Mouse (Mus musculus): ENCODE data around the gene Slc25a38. TPM values are rescaled to one million over a fixed set of nuclear protein-coding genes. Genes with fewer than 3 reads are reported as not detected.

Slc25a38 gene
- total RNA-seq (2021): 10 to 100 TPM; 23.2 to 32.4 TPM

DNA sequence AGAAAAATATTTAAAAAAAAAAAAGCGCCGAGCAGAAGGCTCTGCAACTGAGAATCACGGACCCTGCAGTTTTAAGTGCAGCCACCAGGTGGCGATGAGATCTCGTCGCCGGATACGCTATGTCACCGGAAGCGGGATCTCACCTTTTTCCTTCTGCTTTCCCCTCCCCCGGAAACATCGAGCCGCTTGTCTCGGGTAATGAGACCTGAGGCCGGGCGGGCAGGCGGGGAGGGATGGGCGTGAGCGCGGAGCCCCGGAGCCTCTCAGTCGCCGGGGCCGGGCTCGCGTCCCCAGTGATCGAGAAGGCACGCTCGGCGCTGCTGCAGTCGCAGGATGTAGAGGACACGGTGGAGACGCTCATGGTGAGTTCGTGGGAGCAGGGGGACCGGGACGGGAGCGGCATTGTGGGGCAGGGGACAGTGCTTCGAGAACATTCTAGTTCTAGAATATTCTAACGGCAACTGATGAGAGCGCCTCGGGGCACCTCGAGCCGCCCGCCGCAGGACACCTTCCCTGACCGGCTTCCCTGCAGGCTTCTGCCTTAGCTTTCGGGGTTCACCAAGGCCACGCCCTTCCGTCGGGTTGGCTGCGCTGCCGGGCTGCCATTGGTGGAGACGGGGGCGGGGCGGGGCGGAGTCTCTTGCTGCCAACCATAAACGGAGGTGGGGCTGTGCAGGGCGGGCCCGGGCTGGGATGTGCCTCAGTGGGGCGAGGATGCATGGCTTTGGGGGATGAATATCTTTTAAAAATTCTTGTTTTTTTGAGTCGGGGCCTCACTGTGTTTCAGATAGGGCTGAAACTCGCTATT, at the start of gene Slc25a38:
Slc25a38 (plus strand) TSS at position 164 of the 808 bp plus-strand sequence.
- DNase-seq (ENCODE audit: extremely low spot score in 1 of 2, low spot score in 1 of 2): peak; percentile 91

DNA sequence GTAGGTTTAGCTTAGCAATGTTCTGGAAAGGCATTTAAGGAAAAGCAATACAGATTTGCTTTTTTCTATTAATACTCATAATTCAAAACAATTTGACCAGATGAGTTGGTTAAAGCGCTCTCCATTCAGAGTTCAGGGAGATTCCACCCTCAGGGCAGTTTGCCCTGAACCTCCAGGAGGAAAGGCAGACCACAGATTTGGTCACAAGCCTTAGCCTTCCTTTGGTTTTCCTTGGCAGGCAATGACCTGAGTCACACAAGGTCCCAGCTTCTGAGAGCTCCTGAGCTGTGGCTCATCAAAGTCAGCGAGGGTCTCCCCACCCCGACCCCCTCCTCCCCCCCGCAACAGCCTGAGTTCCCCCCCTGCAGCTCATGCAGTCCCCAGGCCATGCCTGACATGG, 45.9 kb upstream of the Slc25a38 start:
- no peak for DNase-seq (ENCODE audit: extremely low spot score in 1 of 2, low spot score in 1 of 2)

DNA sequence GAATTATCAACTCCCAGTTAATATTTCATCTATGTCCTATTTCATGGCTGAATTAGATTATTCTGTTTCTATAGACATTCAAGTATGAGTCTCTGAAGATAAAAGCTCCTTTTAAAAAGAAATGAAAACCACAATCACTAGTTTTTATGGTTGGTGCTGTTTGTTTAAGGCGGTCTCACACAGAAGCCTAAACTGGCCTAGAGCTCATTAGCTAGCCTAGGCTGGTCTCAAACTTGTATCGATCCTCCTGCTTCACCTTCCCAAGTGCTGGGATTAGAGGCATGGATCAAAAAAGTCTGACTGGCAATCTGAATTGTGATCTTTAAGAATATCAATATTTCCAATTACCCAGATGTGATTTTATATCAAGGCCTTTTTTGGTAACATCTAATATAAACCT, 42.6 kb upstream of the Slc25a38 start:
- no peak for DNase-seq (ENCODE audit: extremely low spot score in 1 of 2, low spot score in 1 of 2)

DNA sequence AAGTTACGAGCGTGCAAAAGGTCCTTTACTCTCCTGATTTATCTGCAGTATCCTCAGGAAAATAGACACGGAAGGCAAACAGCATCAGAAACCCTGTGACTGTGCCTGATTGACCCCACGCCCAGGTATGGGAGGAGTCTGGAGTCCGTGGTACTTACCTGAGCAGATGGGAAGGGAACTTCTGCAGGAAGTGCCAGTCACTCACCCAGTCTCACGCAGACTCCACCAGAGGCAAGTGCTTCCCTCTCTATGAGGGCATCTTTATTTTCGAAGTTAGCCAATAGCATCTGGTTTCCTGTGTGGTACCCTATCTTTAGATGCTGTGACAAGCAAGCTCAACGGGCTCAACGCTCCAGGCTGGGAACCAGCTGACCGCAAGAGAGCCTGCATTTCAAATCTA, 42.1 kb upstream of the Slc25a38 start:
- DNase-seq (ENCODE audit: extremely low spot score in 1 of 2, low spot score in 1 of 2): no peak

DNA sequence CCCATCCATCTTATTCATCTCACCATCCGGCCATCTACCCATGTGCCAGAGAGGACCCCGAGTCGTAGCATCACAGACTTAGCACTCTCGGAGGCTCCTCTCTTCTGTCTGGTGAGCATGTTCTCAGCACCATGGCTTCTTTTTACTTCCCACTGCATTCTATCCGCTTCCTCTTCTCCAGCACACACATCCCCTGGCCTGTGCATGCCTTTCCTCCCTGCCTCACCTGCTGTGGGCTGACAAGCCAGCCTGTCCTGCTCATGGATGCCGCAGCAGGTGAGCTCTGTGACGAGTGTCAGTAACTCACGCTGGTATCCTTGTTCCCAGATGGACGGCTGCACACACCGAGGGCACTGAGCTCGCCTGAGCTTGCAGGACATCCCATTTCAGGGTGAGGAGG, 40.4 kb upstream of the Slc25a38 start, which contains the start of gene Cx3cr1:
Cx3cr1 (minus strand) TSS at position 101 of the 400 bp plus-strand sequence.
- DNase-seq (ENCODE audit: extremely low spot score in 1 of 2, low spot score in 1 of 2): no peak

DNA sequence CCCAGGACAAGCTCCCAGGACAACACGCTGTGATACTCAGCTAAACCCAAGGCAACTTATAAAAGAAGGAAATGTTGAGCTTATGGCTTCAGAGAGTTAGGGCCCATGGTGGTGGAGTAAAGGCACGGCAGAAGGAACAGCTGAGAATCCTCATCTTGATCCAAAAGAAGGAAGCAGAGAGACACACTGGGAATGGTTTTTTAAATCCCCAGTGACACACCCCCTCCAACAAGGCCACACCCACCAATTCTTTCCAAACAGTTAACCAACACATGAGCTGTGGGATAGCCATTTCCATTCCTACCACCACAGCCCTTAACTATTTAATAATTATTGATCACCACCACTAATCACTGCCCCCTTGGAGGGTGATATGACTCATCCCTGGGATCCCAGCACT, 38.9 kb upstream of the Slc25a38 start:
- DNase-seq (ENCODE audit: extremely low spot score in 1 of 2, low spot score in 1 of 2): no peak

DNA sequence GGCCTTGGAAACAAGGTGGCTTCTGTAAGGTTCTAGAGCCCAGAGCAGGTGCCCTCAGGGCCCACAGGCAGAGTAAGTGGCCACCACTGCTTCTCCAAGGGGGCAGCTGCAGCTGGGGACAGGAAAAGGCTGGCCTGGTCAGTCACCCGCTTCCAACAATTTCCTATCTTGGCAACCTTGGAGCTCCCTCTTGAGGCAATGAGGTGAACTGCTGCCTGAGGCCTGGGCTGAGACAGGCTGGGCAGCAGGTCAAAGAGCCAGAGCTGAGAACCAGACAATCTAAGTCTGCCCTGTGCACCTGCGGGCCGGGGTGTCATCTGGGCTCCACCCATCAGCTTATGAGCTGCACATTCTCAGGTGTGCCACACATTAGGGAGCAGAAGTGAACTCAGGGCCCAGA, 37.0 kb upstream of the Slc25a38 start:
- DNase-seq (ENCODE audit: extremely low spot score in 1 of 2, low spot score in 1 of 2): peak; percentile 68 to 82

DNA sequence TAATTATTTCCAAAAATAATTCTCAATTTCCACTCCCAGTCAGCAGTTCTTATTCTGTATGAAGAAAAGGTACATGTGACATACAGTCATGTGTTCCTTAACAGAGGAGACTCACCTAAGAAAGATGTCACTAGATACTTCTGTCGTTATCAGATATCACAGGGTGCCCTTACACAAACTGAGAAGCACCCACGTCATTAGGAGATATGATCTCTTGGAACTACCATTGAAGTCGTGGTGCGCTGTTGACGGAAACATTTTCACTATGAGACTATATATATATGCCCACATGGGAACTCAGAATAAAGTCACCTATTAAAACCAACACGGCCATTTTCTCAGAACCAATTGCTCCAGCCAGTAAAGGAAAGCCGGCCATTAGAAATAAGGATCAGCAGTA, 35.7 kb upstream of the Slc25a38 start:
- no peak for DNase-seq (ENCODE audit: extremely low spot score in 1 of 2, low spot score in 1 of 2)

DNA sequence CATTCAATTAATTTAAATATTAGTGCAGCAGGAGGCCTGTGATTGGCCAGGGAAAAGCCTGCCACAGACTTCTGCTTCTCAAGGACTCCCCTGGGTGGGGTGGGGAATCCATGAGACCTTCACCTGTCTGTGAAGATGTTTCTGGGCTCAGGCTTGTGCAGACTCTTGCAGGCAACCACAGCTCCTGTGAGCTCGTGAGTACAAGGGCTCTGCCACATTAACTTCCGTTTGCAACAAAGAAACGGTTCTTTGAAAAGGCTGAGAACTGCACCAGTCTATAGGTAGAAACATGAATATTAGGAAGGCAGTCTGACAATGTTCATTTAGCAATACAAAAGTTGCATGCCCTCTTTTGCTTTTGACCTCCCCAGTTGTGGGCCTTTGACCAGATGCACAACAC, 31.9 kb upstream of the Slc25a38 start:
- no peak for DNase-seq (ENCODE audit: extremely low spot score in 1 of 2, low spot score in 1 of 2)

DNA sequence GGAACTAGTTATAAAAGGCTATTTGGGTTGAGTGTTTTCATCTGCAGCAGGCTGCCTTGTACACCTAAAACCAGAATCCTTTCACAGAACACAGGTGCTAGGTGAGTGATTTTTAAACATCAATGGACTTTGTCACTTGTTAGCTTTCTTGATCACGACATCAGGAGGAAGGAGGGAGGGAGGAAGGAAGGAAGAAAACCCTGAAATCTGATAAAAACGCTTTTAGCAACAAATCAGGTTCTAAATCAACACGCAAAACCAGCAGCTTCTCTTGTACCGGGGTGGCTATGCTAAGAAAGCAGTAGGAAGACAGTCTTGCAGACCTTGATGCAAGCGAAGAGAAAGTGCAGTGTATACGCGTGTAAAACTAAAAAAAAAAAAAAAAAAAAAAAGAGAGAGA, 30.3 kb upstream of the Slc25a38 start:
- DNase-seq (ENCODE audit: extremely low spot score in 1 of 2, low spot score in 1 of 2): no peak

DNA sequence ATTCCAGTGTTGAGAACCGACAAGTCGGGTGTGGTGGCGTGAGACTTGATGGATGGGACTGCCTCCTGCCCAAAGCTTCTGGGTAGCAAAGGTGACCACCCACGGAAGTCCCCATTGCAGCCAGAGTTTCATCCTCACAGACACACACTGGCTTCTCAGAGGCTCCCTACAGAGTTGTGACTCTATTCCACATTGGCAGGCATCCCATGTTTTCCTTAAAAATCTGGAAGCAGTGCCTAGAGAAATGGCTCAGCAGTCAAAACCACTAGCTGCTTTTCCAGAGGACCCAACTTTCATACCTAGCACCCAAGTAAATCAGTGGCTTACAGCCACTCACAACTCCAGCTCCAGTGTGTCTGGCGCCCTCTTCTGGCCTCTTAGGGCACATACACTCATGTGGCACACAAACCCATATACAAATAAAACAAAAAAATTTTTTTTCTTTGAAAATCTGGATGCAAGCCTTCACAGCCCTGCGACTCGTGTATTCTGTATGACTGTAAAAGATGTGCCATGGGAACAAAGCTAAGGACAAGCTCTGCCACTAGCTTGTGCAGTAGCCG, 29.5 kb upstream of the Slc25a38 start:
- DNase-seq (ENCODE audit: extremely low spot score in 1 of 2, low spot score in 1 of 2): no peak

DNA sequence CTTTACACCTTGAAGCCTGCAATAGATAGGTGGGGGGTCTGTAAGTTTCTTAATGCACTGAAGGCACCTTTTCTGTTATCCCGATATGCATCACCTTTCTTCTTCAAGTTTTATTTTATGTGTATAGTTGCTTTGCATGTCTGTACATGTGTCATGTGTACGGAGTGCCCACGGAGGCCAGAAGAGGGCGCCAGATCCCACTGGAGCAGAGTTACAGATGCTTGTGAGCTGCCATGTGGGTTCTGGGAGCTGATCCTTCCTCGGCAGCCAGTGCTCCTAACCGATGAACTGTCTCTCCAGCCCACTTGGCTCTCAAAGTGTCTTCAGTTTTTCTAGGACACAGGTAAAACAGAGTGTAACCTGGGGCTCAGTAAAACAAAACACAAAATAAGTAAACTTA, 28.9 kb upstream of the Slc25a38 start:
- DNase-seq (ENCODE audit: extremely low spot score in 1 of 2, low spot score in 1 of 2): no peak

DNA sequence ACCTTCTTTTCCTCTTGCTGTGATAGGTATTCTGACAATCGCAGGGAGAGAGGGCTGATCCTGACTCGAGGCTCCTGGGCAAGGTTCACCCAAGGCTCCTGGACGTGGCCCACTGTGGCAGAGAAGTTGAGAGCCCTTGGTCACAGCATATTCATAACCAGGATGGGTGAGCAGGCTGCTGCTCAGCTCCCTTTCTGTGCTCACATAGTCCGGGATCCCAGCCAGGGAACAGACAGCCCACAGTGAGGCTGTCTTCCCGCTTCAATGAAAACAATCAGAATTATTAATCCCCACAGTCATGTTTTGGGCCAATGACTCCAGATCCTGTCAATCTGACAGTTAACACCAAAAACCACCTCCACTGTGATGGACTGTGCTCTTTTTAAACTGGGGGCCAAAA, 28.2 kb upstream of the Slc25a38 start:
- DNase-seq (ENCODE audit: extremely low spot score in 1 of 2, low spot score in 1 of 2): peak; percentile 28 to 53

DNA sequence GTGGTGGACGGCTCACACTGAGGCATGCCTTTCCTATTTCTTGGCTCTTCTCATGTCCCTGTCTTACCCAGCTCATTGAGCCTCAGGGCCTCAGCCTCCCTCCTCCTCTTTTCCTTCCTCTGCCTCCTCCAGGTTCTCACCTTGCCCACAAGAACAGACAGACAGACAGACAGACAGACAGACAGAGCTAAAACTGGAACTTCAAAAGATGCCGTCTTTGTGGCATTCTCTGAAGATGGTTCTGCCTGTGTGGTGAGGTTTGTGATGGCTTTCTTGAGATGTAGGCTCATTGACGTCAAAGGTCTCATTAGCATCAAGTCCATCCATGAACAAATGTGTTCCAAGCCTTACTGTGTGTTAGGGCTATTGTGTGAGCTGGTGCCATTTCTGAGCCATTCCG, 27.5 kb upstream of the Slc25a38 start:
- no peak for DNase-seq (ENCODE audit: extremely low spot score in 1 of 2, low spot score in 1 of 2)

DNA sequence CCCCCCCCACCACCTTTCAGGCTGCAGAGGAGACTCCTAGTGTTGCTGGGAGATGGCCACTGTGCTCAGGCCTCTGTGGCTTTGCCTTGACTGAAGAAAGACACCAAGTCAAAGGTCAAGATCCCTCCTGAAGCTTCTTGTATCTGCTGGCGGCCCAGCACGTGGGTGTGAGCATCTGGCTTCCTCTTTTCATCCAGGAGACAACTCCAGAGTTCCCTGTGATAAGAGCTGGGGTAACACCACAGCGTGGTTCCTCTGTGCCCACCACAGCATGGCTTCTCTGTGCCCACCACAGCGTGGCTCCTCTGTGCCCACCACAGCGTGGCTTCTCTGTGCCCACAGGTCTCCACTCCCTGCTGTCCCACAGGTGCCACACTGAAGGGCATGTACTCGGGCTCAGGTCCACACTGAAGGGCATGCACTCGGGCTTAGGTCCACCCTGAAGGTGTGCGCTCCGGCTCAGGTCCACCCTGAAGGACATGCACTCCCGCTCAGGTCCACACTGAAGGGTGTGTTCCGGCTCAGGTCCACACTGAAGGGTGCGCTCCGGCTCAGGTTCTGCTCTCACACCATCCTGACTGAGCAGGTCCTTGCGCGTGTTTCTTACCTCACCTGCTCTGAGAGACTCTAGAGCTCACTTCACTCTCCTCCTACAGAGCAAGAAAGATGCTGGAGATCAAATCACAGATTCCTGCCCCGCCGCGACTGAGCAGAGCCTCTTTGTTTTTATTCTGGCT, 26.8 kb upstream of the Slc25a38 start:
- no peak for DNase-seq (ENCODE audit: extremely low spot score in 1 of 2, low spot score in 1 of 2)

DNA sequence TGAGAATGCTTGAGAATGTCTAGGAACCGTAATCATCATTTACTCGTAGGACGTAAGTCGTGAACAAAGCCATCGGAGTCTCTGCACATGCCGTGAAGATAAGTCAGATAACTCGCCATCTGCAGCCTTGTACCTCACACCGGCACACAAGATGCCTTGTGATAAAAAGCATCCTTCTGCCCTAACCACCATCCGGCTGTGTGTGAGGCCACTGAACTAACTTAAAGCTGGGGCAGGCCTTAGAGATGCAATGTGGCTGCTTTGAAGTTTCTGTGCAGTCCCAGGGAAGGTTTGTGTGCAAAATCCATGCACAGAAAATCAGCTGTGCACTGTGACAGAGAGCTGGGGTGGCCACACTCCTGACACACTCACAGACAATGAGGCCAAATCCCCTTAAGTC, 25.8 kb upstream of the Slc25a38 start:
- DNase-seq (ENCODE audit: extremely low spot score in 1 of 2, low spot score in 1 of 2): no peak

DNA sequence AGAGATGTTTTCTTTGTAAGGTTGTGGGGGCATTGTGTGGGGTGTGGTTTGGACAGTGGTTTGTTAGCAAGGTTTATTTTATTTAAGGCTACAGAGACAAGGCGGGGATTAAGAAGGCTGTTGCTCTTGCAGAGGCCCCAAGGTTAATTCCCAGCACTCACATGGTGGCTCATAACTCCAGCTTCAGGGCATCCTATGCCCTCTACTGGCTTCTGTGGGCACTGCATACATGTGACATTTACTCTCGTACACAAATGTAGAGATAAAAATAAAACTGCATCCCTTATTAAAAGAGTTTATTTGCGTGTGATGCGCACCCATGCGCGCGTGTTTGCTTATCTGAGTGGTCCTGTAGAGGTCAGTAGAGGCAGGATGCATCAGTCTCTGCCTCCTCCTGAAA, 21.0 kb upstream of the Slc25a38 start:
- DNase-seq (ENCODE audit: extremely low spot score in 1 of 2, low spot score in 1 of 2): no peak

DNA sequence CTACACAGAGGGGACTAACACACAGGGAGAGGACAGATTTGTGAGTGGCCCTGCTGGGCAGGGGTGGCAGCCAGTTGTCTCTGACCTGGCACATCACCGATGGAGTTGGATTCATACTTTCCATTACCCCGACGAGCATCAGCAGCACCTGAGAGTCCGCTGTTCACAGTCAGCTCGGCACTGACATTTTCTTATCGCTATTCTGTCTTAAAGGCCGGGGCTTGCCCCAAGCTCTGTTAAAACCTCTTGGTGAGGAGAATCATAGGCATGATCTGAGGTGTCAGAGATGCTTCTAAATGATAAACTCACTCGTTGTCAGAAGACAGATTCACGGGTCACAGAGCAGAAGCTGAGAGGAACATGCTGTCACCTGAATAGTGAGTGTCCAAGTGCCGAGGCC, 19.1 kb upstream of the Slc25a38 start:
- no peak for DNase-seq (ENCODE audit: extremely low spot score in 1 of 2, low spot score in 1 of 2)

DNA sequence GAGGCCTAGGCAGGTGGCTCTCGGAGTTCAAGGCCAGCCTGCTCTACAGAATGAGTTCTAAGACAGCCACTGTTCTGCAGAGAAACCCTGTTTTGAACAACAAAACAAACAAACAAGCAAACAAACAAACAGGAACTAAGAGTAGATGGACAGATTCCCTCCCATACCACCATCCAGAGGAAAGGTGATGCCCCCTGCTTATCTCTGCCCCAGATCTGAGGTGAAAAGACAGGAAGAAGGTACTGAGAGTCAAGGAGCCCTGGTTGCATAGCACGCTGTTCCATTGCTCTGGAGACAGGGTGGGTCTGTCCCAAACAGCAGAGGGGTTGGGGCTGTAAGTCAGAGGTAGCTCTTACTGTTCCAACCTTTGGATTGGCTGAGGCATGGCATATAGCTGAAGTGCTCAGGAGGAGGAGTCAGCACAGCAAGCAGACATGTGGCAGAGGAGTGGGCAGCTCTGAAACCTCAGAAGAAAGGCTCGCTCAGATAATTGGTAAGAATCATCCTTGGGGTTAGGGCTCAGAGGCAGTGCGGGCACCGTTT, 18.4 kb upstream of the Slc25a38 start, which contains the start of gene Ccr8:
Ccr8 (plus strand) TSS at position 419 of the 543 bp plus-strand sequence.
- no peak for DNase-seq (ENCODE audit: extremely low spot score in 1 of 2, low spot score in 1 of 2)

DNA sequence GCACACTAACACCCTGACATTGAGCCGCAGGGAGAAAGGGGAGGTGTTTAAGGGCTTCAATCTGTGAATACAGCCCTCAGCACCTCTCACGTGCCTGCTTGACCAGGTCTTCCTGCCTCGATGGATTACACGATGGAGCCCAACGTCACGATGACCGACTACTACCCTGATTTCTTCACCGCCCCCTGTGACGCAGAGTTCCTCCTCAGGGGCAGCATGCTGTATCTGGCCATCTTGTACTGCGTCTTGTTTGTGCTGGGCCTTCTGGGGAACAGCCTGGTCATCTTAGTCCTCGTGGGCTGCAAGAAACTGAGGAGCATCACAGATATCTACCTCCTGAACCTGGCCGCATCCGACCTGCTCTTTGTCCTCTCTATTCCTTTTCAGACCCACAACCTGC, 16.5 kb upstream of the Slc25a38 start:
- DNase-seq (ENCODE audit: extremely low spot score in 1 of 2, low spot score in 1 of 2): no peak

DNA sequence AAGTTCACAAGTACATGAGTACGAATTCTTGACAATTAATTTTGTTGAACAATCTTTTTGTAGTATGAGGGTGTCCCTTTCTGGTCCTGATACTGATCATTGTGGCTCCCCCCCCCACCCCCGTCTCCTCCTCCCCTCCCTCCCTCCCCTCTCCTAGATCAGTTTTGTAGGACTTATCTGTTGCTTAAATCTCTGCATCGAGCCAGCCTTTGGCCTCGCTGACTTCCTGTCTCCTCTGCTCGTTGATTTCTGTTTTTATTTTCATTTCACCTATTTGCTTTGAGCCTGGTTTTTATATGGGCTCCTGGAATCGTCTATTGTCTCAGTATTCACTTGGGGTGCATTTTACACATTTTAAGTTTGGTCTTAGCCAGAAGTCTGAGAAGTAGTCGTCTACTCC, 14.3 kb upstream of the Slc25a38 start:
- DNase-seq (ENCODE audit: extremely low spot score in 1 of 2, low spot score in 1 of 2): no peak
